Mouse (Mus musculus) CD4-positive, CD25-positive, alpha-beta regulatory T cell, adult 4 months (primary cell): ENCODE measurements around the gene Agpat2. TPM values are rescaled to one million over a fixed set of nuclear protein-coding genes. Genes with fewer than 3 reads are reported as not detected.

Experiments used
- ATAC-seq: one replicate; pipeline ENCODE4 v1.8.0; 2017
- polyA plus RNA-seq, 2 experiments: library from polyadenylated mRNA; unstranded; fragments of 100-300 nt; shearing (Covaris generic); gene quantifications; one replicate each; pipeline ENCODE4 v1.2.1; 2017

Agpat2 gene
- polyA plus RNA-seq, 2 experiments from 2014 or later = 5.8 to 7.7 TPM

DNA sequence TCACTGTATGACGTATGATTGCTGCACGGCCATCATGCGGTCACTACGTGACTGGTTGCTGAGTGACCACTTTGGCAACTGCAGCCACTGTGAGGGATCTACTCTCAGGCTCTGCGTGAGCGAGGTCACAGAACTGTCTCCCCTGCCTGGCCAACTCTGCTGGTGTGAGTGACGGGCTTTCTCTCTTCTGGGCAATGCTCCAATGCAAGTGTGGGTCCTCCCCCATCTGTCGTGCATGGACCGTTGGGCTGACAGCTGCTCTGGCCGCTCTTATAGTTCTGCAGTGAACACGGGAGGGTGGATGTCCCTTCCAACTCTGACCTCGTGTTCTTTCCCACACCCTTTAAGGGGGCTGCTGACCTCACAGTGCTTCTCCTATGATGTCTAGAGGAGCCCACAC, 30.8 kb downstream of the Agpat2 start:
- ATAC-seq = no peak

DNA sequence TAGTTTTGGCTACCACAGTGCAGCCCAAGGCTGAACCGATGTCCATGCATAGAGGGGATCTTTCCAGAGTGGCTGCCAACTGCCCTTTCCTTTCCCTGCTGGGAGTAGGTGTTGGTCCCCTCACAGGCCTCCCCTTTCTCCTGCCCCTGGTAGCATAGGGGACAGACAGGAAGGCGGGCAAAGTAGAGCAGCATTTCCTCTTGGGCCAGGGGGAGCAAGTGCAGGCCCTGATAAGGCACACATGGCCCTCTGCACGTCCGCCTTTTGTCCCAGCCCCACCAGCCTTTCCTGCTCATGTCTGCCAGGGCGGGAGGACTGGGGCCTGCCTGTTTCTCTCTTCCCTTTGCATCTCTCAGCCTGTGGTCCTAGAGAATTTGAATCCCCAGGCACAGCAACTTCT, 32.4 kb downstream of the Agpat2 start:
- ATAC-seq = no peak

DNA sequence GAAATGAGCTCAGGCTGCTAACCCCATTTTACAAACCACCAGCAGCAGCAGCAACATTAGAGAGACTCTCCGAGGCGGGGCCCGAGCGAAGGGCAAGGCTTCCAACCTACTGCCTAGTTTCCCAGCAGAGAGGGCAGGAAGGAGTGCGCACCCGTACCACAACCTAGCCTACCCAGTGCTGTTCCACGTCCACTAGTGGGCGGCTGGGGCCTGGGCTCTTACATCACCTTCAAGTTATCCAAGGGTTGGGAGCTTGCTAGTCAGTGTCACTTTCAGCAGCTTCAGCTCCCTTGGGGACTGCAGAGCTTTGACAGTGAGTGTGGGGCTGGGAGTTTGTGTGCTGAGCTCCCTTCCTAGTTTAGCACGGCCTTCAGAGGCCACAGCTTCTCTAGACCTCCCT, 32.8 kb downstream of the Agpat2 start:
- no peak for ATAC-seq

DNA sequence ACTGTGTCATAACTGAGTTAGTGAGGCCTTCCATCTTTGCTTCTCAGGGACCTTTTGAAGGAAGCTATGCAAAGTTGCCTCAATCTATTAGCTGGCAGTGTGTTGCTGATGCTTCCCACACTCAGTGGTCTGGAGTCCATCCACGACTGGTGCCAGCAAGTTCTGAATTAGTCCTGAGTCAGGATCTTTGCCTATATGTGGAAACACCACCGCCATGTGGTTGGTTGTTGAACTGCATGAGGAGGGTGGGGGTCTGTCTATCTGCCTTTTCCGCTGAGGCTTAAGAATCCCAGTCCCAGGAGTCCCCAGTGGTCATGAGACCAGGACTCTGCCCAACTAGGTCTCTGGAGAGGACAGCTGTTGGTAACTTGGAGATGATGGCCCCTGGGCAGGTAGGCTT, 34.2 kb downstream of the Agpat2 start:
- no peak for ATAC-seq

DNA sequence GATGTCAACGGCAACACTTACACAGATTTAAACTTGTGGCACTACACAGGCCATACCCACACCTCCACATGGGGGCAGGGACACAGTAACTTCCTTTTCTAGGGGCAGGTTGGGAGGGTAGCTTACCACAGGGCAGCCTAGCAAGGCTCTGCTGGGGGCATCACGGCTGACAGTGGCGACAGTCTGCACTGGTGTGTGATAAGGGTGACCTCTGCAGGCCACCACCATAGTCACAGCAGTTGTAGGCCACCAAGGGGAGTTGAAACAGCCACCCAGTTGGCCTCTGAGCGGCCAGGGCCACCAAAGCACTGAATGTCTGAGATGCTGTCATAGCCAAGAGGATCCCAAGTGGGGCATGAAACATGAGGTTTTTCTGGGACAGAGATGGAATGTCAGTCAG, 38.0 kb downstream of the Agpat2 start:
- ATAC-seq = peak; percentile 92

DNA sequence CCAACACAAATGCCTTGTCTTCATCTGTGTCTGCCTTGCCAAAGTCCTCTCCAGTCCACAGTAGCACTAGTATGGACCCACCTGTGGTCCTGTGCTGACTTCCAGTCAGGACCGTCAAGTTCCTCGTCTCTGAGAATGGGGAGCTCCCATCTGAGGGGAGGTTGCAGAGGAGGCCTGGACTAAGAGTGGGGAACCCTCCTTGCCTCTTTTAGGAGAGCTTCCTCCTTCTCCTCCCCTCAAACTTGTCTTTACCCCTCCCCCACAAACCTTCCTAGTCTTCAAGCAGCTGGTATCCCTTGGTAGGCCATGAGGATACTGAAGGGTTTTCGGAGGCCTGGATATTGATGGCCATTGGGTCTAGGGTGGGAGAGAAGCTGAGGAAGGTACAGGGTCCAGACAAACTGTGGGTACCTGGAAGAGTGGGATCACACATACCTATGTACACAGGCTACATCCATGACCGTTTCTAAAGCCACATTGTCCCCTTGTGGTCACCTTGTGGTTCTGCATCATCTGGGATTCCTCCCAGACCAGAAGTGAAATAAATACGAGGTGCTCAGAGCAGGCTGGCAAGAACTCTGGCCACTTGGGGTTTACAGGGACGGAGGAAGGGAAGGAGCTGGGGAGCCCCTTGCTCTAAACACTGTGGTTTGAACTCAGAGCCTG, 42.7 kb downstream of the Agpat2 start:
- ATAC-seq = peak; percentile 45

DNA sequence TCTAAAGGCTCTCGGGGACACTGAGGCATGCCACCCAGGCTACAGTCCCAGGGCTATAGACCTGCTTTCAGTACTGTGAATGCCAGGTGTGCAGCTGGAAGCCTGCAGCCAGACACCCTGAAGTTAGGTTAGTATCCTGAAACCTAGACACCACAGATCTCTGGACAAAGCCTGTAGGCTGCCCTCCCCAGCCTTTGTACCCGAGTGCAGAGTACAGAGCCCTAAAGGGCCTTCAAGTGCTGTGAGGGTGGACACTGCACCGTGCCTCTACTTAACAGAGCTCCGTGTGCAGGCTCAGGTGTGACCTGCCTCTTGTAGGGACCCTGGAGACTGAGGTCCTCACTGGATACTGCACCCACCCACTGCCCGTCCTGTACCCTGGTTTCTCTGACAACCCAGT, 43.7 kb downstream of the Agpat2 start:
- no peak for ATAC-seq

DNA sequence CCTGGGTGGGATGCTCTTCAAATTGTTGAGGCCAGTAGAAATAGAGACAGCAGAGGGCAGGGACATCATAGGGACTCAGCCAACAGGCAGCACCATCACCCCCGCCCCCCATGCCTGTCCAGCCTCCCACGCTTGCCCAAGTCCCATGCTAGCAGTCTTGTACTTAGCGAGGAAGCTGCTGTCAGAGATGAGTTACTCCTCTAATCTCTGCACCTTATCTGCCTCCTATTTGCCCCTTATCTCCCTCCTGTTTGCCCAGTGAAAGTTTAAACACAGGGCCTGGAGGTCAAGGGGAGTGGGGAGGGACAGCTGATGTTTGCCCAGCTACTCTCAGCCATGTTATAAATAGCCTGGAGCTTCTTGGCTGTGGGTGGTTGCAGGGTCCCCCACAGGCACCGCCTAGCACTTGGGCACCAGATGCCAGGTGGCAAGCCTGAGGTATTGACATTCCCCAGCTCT, 47.7 kb downstream of the Agpat2 start:
- no peak for ATAC-seq

DNA sequence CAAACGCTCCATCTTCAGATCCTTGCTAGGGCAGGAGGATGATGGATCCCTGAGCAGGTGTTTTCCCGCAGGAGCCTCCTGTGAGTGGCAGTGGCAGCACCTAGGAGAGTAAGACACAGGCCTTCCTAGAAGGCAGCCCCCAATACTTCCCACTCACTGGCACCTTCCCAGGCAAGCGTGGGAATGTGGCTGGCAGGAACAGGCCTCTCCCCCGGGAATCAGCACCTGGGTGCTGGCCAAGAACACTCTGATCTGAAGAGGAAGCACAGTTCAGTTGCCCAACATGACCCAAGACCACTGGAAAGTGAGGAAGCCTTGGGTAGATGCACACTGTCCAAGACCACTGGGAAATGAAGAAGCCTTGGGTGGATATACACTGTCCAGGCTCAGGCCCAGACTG, 49.1 kb downstream of the Agpat2 start:
- ATAC-seq = no peak

DNA sequence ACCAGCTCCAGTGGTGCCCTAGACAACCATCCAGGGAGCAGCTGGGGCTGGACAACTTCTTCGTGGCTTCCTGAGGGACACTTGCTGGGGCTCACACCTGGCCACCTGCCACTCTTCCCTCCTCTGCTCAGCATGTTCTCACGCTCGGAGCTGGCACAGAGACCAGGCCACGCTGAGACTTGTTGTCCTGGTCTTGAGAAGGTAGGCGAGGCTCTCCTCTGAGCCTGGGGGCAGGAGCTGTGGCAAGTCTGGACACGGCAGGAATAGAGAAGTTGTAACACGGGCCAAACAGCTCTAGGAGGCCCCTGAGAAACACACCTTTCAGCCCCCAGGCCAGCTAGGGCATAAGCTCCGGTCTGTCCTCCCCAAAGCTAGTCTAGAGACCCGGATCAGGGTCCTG, 50.3 kb downstream of the Agpat2 start:
- ATAC-seq = no peak

DNA sequence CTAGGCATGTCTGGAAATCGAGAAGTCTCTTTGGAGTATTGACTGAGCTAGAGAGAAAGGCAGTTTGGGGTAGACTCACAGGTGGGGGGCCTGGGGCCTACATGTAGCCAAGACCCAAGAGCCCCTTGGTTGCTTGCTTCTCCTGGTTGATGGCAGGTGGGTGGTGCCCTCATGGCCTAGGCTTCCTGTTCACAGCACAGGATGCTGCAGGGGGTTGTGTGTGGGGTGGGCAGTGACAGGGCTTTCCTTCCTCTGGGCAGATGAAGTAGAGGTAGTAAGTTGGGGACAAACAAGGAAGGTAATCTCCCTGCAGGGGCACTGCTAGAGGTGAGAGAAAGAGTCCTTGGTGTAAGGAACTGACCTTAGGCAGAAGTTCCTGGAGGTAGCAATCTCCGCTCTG, 52.2 kb downstream of the Agpat2 start:
- no peak for ATAC-seq

DNA sequence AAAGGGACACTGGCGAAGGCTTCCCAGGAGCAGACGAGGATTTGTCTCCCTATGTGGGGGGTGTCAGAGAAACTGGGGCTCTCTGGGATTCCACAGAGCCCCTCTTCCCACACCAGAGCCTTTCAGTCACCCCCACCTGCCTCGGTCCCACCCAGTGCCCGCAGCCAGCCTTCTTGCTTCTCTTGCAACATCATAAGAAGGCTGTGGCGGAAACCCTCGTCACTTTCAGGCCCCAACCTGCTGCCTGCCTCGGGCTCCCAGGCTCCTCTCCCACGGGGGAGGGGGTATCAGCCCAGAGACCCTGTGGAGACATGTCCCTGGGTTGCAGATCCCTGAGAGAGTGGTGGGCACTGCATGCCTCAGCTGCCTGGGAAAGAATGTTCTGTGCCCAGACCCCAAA, 52.8 kb downstream of the Agpat2 start:
- no peak for ATAC-seq

DNA sequence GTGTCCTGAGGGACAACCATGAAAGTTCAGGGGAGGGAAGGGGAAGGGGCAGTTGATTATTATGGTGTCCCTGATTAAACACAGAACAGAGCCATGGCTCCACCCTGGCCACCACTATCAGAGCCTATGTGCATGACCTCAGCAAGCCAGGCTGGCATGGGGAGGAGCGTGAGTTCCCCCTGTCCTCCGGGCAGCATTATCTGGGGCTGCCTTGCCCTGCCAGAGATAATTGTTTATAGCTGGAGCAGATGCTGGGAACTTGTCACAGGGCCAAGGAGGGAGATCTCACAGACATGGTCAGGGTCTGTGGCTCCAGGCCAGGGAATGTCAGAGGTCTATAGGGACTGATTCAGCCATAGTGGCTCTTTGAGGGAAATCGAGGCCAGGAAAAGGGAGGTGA, 53.4 kb downstream of the Agpat2 start:
- no peak for ATAC-seq

DNA sequence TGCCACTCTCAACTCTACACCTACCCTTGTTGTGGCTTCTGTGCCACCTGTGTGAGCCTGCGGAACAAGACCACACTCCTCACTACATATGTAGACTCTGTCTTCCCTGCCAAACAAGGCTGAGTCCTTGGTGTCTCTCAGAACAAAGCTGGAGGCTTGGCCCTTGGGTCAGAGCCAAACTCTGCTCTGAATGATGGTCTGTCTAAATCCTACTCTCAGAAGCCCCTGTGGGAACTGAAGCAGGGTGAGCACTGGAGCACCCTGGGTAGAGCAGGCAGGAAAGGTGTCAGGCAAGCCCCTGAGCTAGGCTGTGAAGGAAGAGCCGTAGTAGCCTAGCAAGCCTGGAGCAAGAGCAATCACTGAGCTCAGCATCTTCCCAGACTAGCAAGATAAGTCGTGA, 54.0 kb downstream of the Agpat2 start:
- no peak for ATAC-seq

DNA sequence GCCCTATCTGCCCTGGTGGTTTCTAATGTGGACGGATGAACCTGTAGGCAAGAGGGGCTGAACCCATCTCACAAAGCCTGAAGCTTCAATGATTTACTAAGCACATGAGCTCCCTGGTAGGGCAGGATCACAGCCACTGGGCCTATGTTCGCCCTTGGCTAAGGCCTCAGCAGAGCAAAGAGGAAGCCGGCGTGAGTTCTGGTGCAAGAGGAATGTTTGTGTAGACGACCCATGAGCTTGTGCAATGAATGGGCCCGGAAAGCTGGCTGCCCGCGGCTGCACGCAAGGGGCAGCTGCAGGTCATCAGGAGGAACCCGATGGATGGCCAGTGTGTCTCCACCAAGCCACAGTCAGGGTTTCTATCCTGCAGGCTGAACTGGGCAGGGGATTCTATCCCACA, 54.4 kb downstream of the Agpat2 start:
- no peak for ATAC-seq

DNA sequence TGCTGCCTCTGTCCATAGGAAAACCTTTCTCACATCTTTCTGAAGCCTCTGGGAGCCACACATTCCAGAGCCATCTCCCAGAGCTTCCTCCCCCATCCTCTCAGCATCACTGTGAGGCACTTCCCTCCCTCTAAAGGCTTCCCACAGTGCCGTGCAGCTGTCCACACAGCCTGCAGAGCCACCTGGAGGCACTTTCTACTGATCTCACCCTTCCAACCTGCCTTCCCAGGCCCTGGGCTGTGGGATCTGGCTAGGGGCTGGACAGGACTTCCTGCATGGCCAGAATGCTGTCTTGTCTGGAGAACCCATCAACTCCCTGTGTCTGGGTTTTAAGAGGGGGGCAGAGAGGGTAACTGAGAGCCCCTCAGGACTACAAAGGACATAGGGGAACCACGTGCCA, 56.7 kb downstream of the Agpat2 start:
- ATAC-seq = no peak

DNA sequence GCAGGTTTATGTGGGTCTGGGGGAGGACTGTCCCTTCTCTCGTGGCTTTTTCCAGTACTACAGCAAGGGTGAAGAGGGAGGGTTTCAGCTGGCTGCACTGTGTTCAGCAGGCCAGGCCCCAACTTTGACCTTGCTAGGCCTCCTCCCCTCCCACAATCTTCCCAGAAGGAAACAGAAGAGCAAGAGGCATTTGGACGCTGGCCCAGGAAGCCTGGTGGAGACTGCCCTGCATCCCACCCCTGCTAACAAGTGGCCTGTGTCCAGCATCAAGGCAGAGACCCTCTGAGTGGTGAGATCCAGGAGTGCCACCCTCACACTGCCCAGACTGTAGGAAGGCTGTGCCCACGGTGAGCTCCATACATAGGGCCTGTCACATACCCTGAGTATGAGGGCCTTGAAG, 60.0 kb downstream of the Agpat2 start:
- ATAC-seq = no peak

DNA sequence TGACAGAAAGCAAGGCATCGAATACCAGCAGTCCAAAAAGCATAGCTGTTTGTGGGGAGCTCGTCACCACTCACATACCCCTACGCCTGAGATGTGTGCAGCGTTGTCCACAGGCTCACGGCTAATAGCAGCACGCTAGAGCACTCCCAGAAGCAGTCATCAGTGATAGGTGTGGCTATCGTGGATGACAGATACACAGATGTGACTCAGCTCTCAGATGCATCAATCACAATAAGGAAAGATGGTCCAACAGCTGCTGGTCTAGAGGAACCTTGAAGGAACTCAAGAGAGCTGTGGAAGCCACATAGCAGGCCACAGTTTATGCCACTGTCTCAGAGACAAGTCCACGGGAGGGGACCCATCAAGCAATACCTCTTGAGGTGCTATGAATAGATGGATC, 60.4 kb downstream of the Agpat2 start:
- no peak for ATAC-seq

DNA sequence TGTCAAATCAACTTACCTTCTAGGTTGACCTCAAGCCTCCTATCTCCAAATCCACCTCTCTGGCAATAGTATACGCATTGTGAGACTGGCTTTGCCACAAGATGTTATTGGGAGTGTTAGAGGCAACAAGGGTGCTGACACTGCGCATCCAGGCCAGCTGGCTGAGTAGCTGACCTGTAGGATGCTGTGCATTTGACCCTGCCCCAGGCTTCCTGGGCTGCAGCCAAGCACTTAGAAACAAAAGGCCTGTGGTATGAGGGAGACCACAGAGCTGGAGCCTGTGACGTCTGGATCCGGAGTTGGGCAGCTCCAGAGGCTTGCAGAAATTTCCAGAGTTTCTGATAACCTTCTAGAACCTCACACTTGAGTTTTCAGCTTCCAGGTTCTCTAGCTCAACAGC, 61.1 kb downstream of the Agpat2 start:
- ATAC-seq = no peak

Other genes starting within 250 kb of the Agpat2 start
- gene Card9, start 243.5 kb downstream of the Agpat2 start, polyA plus RNA-seq = under 1 TPM; 0.65 to 0.85 TPM
- 10 to 100 TPM; 25.6 to 56.4 TPM for gene Snapc4, start 223.8 kb downstream of the Agpat2 start, polyA plus RNA-seq
- gene Entr1, start 215.1 kb downstream of the Agpat2 start, polyA plus RNA-seq = 10 to 100 TPM; 38.2 to 38.9 TPM
- gene Pmpca, start 215.1 kb downstream of the Agpat2 start, polyA plus RNA-seq = 100 to 1,000 TPM in 1 of 2 experiments, 10 to 100 TPM in 1; 84.7 to 128 TPM
- 10 to 100 TPM in 1 of 2 experiments, 1 to 10 TPM in 1; 9.7 to 17.9 TPM for gene Inpp5e, start 195.2 kb downstream of the Agpat2 start, polyA plus RNA-seq
- gene Sec16a, start 159.2 kb downstream of the Agpat2 start, polyA plus RNA-seq = 10 to 100 TPM; 24.8 to 31.7 TPM
- gene Notch1, start 87.8 kb downstream of the Agpat2 start, polyA plus RNA-seq = 10 to 100 TPM; 21.9 to 33.0 TPM
- not detected for gene Egfl7, start 24.4 kb downstream of the Agpat2 start, polyA plus RNA-seq
- not detected for gene Gm20532, start 17.8 kb downstream of the Agpat2 start, polyA plus RNA-seq
- 1 to 10 TPM; 1.5 to 2.6 TPM for gene Fam69b, start 24.0 kb upstream of the Agpat2 start, polyA plus RNA-seq
- gene Lcn4, start 66.9 kb upstream of the Agpat2 start, polyA plus RNA-seq = under 1 TPM in 1 of 2 experiments, not detected in 1; 0.92 TPM